Mouse (Mus musculus) right cerebral cortex, adult 18-20 months (tissue): Measurements from ENCODE around the gene Bmp6.

Source experiments
- DNase-seq: peaks from one replicate; pipeline ENCODE4 v3.0.0; 2022; ENCODE audit warnings: mixed read lengths

Bmp6 gene

GRCm38 (mm10) chr13:38437930-38438329 is 93.0 kb downstream of the Bmp6 start:
- peak; percentile 5 for DNase-seq

GRCm38 (mm10) chr13:38440240-38440639 is 95.3 kb downstream of the Bmp6 start:
- no peak for DNase-seq

- DNase-seq = no peak
These were observed 103.7 kb downstream of the Bmp6 start for GRCm38 (mm10) chr13:38448516-38449015.

GRCm38 (mm10) chr13:38450051-38450971 is 105.4 kb downstream of the Bmp6 start:
- DNase-seq = peak; percentile 2

- DNase-seq = no peak
These were observed 106.5 kb downstream of the Bmp6 start for GRCm38 (mm10) chr13:38451446-38451845.

GRCm38 (mm10) chr13:38463410-38463809 is 118.5 kb downstream of the Bmp6 start:
- no peak for DNase-seq

- peak; percentile 8 for DNase-seq
These were observed 126.0 kb downstream of the Bmp6 start for GRCm38 (mm10) chr13:38470882-38471281.

GRCm38 (mm10) chr13:38472636-38473035 is 127.7 kb downstream of the Bmp6 start:
- no peak for DNase-seq

GRCm38 (mm10) chr13:38473497-38473896 is 128.6 kb downstream of the Bmp6 start:
- no peak for DNase-seq

GRCm38 (mm10) chr13:38476936-38477335 is 132.0 kb downstream of the Bmp6 start:
- DNase-seq = no peak

- DNase-seq = no peak
These were observed 136.1 kb downstream of the Bmp6 start for GRCm38 (mm10) chr13:38481021-38481420.

- no peak for DNase-seq
These were observed 139.8 kb downstream of the Bmp6 start for GRCm38 (mm10) chr13:38484701-38485100.

GRCm38 (mm10) chr13:38486767-38487166 is 141.9 kb downstream of the Bmp6 start:
- no peak for DNase-seq

GRCm38 (mm10) chr13:38496715-38497114 is 151.8 kb downstream of the Bmp6 start:
- no peak for DNase-seq

GRCm38 (mm10) chr13:38501314-38501713 is 156.4 kb downstream of the Bmp6 start:
- DNase-seq = no peak

- DNase-seq = no peak
These were observed 158.4 kb downstream of the Bmp6 start for GRCm38 (mm10) chr13:38503137-38503849.

GRCm38 (mm10) chr13:38506320-38506719 is 161.4 kb downstream of the Bmp6 start:
- DNase-seq = no peak

- DNase-seq = no peak
These were observed 162.0 kb downstream of the Bmp6 start for GRCm38 (mm10) chr13:38506936-38507335.

- DNase-seq = no peak
These were observed 164.9 kb downstream of the Bmp6 start for GRCm38 (mm10) chr13:38509681-38510341.

- no peak for DNase-seq
These were observed 167.1 kb downstream of the Bmp6 start for GRCm38 (mm10) chr13:38511979-38512378.

GRCm38 (mm10) chr13:38513921-38514320 is 169.0 kb downstream of the Bmp6 start:
- no peak for DNase-seq

GRCm38 (mm10) chr13:38515431-38515830 is 170.5 kb downstream of the Bmp6 start:
- no peak for DNase-seq

- DNase-seq = no peak
These were observed 170.9 kb downstream of the Bmp6 start for GRCm38 (mm10) chr13:38515845-38516244.
